Mouse (Mus musculus) hindbrain, embryonic 14.5 days (tissue): Measurements from ENCODE around the gene Xrcc3. TPM values are rescaled to one million over a fixed set of nuclear protein-coding genes. Genes with fewer than 3 reads are reported as not detected.

Experiments
- polyA plus RNA-seq: library from polyadenylated mRNA; unstranded; fragments of >200 nt; fragmentation: Nextera tagmentation; extraction: Ambion mirVana; gene quantifications from 2 replicates; pipeline ENCODE4 v1.2.1, GENCODE M21; 2014

Gene Xrcc3
- polyA plus RNA-seq, 1 experiment from 2014 or later: 3.1 TPM

Other genes with a start within 250 kb of the Xrcc3 start
- 76.4 and 81.4 TPM in 2 replicates for gene Mark3, start 239.3 kb downstream of the Xrcc3 start, polyA plus RNA-seq
- 1,434 and 1,576 TPM in 2 replicates for gene Ckb, start 141.5 kb downstream of the Xrcc3 start, polyA plus RNA-seq
- gene Trmt61a, start 135.8 kb downstream of the Xrcc3 start, polyA plus RNA-seq: 6.1 and 7.2 TPM in 2 replicates
- gene Bag5, start 100.6 kb downstream of the Xrcc3 start, polyA plus RNA-seq: 65.5 and 71.6 TPM in 2 replicates
- gene Apopt1, start 100.6 kb downstream of the Xrcc3 start, polyA plus RNA-seq: 48.2 and 61.4 TPM in 2 replicates
- gene Klc1, start 55.0 kb downstream of the Xrcc3 start, polyA plus RNA-seq: 586 and 635 TPM in 2 replicates
- gene Zfyve21, start 297 bp upstream of the Xrcc3 start, polyA plus RNA-seq: 36.7 and 40.1 TPM in 2 replicates
- 38.0 and 43.3 TPM in 2 replicates for gene Ppp1r13b, start 94.2 kb upstream of the Xrcc3 start, polyA plus RNA-seq
- gene Atp5mpl, start 153.1 kb upstream of the Xrcc3 start, polyA plus RNA-seq: 789 and 991 TPM in 2 replicates
- 0.18 and 0.48 TPM in 2 replicates for gene Tdrd9, start 157.7 kb upstream of the Xrcc3 start, polyA plus RNA-seq
- gene Rd3l, start 167.4 kb upstream of the Xrcc3 start, polyA plus RNA-seq: not detected in 2 replicates